Mouse (Mus musculus) spleen, postnatal 4 days (tissue): ENCODE measurements around the gene Gm5724.

Source experiments
- DNase-seq, 2 experiments: peaks; one replicate each; pipeline ENCODE4 v3.0.0; 2022; ENCODE audit warnings: low spot score in 2 of 2

The Gm5724 gene

GRCm38 (mm10) chr6:141773710-141774109 is at the start of gene Gm5724:
Gene Gm5724 (minus strand): TSS chr6:141773810.
- DNase-seq, result no peak

- DNase-seq, result no peak
These were observed 24.2 kb upstream of the Gm5724 start for GRCm38 (mm10) chr6:141797837-141798236.

GRCm38 (mm10) chr6:141774476-141774875 is 866 bp upstream of the Gm5724 start:
- no peak for DNase-seq

GRCm38 (mm10) chr6:141691246-141691645 is 82.4 kb downstream of the Gm5724 start:
- DNase-seq, result no peak

GRCm38 (mm10) chr6:141687008-141687407 is 86.6 kb downstream of the Gm5724 start:
- DNase-seq, result no peak
